Mouse (Mus musculus): ENCODE results near the gene Pcsk1n. TPM values are rescaled to one million over a fixed set of nuclear protein-coding genes. Genes with fewer than 3 reads are reported as not detected.
"Not testable (repeated sequence)": the region's sequence is repeated elsewhere in the genome, so short reads cannot be mapped to it uniquely, and the experiment has no call there.

Gene Pcsk1n
- total RNA-seq, 2 experiments from 2014 or later = 376 to 404 TPM

DNA sequence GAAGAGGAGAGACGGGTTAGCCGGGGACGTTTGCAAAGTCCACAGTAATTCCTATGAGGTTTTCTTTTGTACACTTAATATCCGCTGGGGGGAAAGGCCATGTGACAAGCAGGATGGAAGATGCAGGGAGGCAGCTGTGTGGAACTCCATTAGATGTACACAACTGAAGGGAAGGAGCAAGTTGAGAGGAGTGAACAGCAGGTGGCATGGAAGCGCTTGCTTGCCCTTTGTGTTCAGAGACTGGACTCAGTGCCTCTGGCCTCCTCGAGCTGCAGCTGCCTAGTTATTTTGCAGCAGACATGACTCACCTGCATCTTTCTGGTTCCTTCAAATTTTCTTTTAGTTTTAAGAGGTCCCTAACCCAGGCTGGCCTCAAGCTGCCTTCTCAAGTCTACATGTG lies 9.1 kb upstream of the Pcsk1n start:
- Histone ChIP-seq H3K27ac (no peak overlapping the region), H3K4me3 (no peak overlapping the region)
- DNase-seq (ENCODE audit: low spot score in 2 of 2) = no peak
- TF ChIP-seq CTCF (conservative IDR thresholded peaks at IDR 0.05) = 0 out of 2 replicates have a peak, but pooled peaks have one; percentile 9

DNA sequence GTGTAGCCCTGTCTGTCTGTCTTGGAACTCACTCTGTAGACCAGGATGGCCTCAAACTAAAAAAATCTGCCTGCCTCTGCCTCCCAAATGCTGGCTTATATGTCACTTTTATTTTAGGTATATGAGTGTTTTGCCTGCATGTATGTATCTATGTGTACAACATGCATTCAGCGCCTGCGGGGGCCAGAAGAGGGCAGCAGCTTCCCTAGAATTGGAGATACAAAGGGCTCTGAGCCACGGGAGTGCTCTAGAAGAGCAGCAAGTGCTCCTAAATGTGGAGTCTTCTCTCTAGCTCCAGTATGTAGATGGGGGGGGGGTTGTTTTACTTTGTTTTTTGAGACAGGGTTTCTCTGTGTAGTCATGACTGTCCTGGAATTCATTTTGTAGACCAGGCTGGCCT lies 4.0 kb upstream of the Pcsk1n start:
- peak; percentile 59 for TF ChIP-seq CTCF (conservative IDR thresholded peaks at IDR 0.05)
- not testable (repeated sequence) for H3K4me3 ChIP-seq; DNase-seq (ENCODE audit: low spot score in 2 of 2); H3K27ac ChIP-seq

DNA sequence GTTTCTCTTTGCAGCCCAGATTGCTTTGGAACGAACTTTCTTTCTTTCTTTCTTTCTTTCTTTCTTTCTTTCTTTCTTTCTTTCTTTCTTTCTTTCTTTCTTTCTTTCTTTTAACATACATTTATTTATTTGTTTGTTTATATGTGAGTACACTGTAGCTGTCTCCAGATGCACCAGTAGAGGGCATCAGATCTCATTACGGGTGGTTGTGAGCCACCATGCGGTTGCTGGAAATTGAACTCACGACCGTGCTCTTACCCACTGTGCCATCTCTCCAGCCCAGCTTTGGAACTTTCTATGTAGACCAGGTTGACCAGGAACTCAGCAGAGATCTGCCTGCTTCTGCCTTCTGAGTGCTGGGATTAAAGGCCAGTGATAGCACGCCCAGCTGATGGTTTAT lies 1.7 kb upstream of the Pcsk1n start:
- TF ChIP-seq CTCF (conservative IDR thresholded peaks at IDR 0.05) = peak; percentile 32; the same call in 1 of the 2 replicates
- not testable (repeated sequence) for H3K4me3 ChIP-seq; DNase-seq (ENCODE audit: low spot score in 2 of 2); H3K27ac ChIP-seq

DNA sequence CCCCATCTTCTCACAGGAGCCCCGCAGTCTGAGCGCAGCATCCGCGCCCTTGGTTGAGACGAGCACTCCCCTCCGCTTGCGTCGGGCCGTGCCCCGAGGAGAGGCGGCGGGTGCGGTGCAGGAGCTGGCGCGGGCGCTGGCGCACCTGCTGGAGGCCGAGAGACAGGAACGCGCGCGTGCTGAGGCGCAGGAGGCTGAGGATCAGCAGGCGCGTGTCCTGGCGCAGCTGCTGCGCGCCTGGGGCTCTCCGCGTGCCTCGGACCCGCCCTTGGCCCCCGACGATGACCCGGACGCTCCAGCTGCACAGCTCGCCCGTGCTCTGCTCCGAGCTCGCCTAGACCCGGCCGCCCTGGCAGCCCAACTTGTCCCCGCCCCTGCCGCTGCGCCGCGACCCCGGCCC lies 2.4 kb downstream of the Pcsk1n start:
- Histone ChIP-seq H3K4me3 (peak overlapping the region; percentile 60), H3K27ac (peak overlapping the region; percentile 39; the same call in 1 of the 2 replicates)
- no peak for TF ChIP-seq CTCF (conservative IDR thresholded peaks at IDR 0.05)
- no peak for DNase-seq (ENCODE audit: low spot score in 2 of 2)

DNA sequence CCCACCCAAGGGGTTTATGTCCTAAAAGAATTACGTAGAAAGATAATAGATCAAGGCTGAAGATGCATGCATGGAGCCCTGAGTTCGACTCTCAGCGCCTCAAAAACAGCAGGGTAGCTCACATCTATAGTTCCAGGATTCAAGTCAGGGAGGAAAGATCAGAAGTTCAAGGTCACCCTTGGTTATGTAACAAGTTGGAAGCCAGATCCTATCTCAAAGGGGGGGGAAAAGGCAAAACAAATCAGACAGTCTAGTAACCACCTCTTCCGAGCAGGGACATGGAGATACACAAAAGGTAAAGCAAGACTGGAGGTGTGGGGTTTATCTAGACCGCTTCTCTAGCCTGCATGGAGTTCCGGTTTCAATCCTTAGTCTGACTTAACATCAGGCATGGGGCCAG lies 6.6 kb downstream of the Pcsk1n start:
- no peak for TF ChIP-seq CTCF (conservative IDR thresholded peaks at IDR 0.05)
- no peak for DNase-seq (ENCODE audit: low spot score in 2 of 2)
- H3K27ac ChIP-seq = no peak overlapping the region

DNA sequence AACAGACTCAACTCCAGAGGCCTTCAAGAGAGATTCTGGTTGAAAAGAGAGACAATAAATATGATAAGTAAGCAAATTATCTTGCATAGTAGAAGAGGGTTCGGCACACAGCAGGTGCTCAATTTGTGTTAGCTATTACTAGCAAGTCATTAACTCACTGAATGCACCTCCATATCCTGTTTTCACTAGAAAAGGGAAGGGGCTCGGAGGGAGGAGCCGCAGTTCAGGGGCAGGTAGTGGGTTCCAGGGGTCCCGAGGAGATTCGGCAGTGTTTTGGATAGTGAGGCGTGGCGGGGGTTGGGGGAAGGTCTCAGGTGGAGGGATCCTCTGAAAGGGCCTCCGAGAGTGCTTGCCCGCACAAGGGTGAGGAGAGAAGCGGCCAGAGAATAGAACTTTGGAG lies 7.5 kb downstream of the Pcsk1n start:
- H3K4me3 ChIP-seq = no peak overlapping the region
- TF ChIP-seq CTCF (conservative IDR thresholded peaks at IDR 0.05) = no peak
- DNase-seq (ENCODE audit: low spot score in 2 of 2) = no peak
- no peak overlapping the region for H3K27ac ChIP-seq

More for the DNA sequence above, 6.6 kb downstream of the Pcsk1n start:
- H3K4me3 ChIP-seq = no peak overlapping the region

DNA sequence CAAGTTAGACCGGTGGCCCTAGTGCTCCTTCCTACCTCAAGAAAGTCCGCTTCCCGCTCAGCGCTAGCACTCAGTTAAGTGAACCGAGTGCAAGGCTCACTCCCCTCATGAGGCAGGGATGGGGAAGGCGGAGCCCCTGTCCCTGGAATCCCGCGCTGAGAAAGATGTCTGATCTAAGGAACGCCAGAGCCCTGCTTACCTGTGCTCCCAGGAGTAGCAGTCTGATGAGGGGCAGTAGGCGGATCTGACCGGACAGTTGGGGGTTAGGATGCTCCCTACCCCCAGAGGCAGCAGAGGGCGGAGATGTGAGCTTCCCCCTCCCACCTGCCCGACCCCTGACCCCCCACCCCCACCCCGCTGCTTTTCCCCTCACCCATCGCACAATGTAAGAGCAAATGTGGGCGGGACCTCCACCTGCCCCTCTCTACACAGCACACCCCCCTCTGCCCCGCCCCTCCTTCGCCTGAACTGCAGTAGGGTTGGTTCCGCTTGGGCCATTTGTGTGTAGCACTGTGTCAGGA lies 8.7 kb downstream of the Pcsk1n start, which contains the start of gene Eras:
TSS of gene Eras (minus strand) at position 338 of the 521 bp plus-strand sequence.
- no peak within 1 kb of the TSS for H3K4me3 ChIP-seq
- DNase-seq (ENCODE audit: low spot score in 2 of 2) = no peak
- no peak for TF ChIP-seq CTCF (conservative IDR thresholded peaks at IDR 0.05)
- no peak within 1 kb of the TSS for H3K27ac ChIP-seq

DNA sequence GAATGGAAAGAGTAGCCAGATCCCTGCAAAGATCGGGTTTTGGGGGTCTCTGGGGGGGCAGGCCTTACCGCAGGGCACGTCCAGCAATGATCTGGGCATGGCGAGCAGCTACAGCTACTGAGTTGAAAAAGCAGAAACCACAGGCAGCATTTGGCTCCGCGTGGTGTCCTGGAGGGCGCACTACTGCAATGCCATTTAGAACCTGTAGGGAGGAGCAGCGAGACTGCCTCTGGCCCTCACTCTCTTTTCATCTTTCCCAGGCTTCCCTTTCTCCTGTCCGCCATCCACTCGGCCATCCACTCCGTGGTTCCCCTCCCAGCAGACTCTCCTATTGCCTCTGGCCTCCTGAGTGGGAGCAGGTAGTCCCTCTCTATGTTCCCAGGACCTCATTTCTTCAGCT lies 17.3 kb downstream of the Pcsk1n start:
- TF ChIP-seq CTCF (conservative IDR thresholded peaks at IDR 0.05) = peak; percentile 52
- no peak overlapping the region for H3K4me3 ChIP-seq
- no peak overlapping the region for H3K27ac ChIP-seq
- DNase-seq (ENCODE audit: low spot score in 2 of 2) = no peak

DNA sequence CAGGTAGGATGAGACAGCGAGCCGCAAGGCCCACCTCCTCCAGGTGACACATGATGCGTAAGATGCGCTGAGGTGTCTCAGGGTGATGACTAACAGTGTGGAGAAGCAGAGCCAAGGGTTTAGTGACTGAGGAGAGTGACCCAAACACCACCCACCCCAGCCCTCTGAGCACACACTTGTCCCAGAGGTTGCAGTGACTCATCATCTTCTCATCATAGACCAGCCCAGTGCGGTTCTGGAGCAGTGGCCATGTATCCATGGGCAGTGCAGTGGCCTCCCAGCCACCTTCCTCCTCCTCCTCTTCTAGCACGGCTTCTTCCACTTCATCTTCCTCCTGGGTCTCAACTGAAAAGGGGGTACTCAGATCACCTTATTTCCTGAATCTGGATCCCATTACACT lies 18.0 kb downstream of the Pcsk1n start:
- no peak for DNase-seq (ENCODE audit: low spot score in 2 of 2)
- H3K27ac ChIP-seq = no peak overlapping the region
- no peak overlapping the region for H3K4me3 ChIP-seq
- TF ChIP-seq CTCF (conservative IDR thresholded peaks at IDR 0.05) = no peak

DNA sequence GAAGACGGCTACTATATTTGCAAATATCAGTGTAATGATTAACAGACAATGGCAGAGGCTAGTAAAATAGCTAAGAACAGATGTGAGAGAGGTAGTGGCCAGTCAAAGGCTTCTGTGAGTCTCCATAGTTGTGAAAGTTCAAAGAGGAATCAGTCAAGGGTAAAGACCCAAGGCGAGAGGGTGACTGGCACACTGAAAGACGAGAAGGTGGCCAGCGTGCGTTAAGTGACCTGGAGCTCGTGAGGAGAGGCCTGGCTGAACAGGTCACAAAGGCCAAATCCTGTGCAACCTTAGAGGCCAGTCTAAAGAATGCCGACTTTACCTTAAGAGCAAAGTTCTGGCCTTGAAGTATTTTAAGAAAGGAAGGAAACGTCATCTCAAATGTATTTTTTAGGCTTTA lies 26.0 kb downstream of the Pcsk1n start:
- no peak overlapping the region for H3K4me3 ChIP-seq
- no peak for DNase-seq (ENCODE audit: low spot score in 2 of 2)

DNA sequence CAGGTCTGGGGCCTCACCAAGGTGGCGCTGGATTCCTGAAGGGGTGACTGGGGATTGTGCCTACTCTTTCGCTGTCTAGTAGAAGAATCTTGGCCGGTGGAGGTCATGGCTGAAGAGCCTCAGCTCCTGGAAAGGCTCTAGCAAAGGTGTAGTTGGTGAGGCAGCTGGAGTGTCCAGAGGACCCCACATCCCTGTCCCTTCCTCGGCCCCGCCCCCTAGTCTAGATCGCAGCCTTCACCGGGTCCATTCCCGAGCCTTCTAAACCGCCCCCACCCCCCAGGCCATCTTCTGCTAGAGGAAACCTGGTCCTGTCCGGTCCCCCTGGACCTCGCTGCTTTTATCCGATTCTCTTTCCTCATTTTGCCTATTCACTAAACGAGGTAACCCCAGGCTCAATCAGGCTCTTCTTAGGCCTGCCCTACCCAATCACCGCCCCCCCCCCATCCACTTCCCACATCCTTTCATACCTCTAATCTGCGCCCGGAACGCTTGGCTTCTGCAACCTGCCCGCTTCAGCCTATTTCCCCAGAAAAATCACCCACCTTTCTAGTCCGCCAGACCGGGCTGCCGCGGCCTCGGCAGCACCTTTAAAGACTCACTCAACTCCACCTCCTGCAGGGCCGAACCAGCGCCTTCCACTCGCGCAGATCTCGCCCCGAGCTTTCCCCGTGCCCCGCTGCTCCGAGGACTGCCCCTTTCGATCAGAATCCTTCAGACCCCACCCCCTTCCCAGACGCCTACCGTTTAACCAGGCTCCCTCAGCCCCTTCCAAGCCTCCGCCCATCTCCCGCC lies 27.7 kb downstream of the Pcsk1n start, which contains the start of gene Hdac6:
TSS of gene Hdac6 (minus strand) at position 782 of the 792 bp plus-strand sequence.
- DNase-seq (ENCODE audit: low spot score in 2 of 2) = no peak
- no peak for TF ChIP-seq CTCF (conservative IDR thresholded peaks at IDR 0.05)
- Histone ChIP-seq H3K4me3 (peak within 1 kb of the TSS; percentile 62), H3K27ac (peak within 1 kb of the TSS; percentile 85)

More for the DNA sequence above, 26.0 kb downstream of the Pcsk1n start:
- no peak for TF ChIP-seq CTCF (conservative IDR thresholded peaks at IDR 0.05)
- no peak overlapping the region for H3K27ac ChIP-seq

DNA sequence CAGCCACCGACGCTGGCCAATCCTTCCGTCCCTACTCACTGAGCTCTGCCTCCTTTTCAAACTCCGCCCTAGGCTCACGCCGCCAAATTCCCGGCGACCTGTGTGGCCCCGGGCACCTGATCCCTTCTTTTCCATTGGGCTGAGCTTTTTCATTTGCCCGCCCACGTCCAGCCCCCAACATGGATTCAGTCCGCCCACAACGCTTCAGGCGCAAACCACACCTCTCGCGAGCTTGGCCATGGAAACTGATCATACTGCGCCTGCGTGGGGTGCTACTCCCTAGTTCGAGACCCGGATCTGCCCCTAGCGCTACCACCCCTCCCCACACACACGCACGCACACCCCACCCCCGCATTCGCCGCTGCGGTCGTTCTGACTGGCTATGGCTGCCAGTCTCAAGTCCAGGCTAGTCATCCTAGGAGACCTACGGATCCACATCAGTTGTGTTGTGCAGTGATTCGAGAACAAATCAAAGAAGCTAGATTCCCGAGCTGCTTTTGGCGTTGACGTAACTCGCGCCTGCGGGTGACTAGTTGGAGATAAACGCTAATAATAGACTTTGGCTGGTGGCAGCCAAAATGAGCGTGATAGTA lies 28.4 kb downstream of the Pcsk1n start:
- DNase-seq (ENCODE audit: low spot score in 2 of 2) = peak; percentile 90 to 96
- no peak for TF ChIP-seq CTCF (conservative IDR thresholded peaks at IDR 0.05)
- Histone ChIP-seq H3K4me3 (peak overlapping the region; percentile 51), H3K27ac (peak overlapping the region; percentile 85)

DNA sequence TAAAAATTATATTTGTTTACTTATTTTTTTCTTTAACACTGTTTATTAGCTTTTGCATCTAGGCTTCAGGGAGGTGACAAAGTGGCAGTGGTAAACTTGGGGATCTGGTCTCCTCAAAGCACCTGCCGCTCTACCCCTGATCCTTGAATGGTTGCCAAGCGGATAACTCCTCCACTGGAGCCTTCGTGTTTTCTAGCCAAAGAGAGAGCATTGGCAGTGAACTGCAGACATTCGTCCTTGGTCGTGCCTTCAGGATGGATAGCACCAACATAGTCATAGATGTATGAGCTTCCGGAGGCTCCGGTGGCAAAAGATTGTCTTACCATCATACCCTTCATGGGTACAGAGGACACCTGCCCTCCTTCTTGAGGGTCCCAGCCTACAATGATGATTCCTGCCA lies 30.5 kb downstream of the Pcsk1n start:
- Histone ChIP-seq H3K4me3 (no peak overlapping the region), H3K27ac (no peak overlapping the region)
- no peak for DNase-seq (ENCODE audit: low spot score in 2 of 2)
- TF ChIP-seq CTCF (conservative IDR thresholded peaks at IDR 0.05) = no peak

All from layer of hippocampus, adult 2 months (tissue).